Mouse (Mus musculus) lung, postnatal 36 days (tissue): ENCODE data around the gene Prom1.

ENCODE experiments used
- DNase-seq: peaks from one replicate; pipeline ENCODE4 v3.0.0; 2022; ENCODE audit warnings: mixed read lengths

Prom1 gene

DNA sequence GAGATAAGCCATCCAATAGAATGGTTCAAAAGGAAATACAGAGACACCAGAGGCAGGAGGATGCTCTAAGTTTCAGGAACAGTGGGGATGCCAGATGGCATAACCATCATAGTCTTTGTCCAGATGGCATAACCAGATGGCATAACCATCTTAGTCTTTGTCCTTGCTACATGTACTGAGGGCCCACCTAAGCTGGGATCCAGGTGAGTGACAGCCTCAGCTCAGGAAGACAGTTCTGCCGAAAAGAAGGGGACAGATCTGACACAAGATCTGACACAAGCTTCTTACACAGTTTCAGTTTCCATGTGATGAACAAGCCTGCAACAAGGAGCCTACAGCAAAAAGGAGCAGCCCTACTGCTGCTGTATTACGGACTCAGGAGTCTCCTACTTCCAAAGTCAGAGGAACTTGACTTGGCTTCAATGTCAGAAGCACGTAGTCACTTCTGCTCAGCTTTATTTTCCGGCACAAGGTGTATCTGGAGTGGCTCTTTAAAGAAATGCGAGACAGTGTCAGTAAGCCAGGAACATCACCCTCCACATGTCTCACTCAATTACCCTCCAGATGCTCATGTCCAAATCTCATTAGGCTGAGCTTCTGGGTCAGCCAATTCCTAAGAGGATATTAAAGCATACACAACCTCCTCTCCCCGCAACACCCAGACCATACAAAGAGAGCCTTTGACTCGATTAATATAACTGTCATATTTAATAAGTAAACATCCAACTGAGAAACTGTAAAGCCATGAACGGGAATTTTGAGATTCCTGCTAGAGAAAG, 21.4 kb downstream of the Prom1 start:
- no peak for DNase-seq

- DNase-seq = no peak
These were observed 26.4 kb downstream of the Prom1 start for GRCm38 (mm10) chr5:44075432-44075831.

- DNase-seq = no peak
These were observed 28.2 kb downstream of the Prom1 start for GRCm38 (mm10) chr5:44073634-44074033.

GRCm38 (mm10) chr5:44070529-44071133, 31.2 kb downstream of the Prom1 start:
- DNase-seq = no peak

GRCm38 (mm10) chr5:44058258-44058657, 43.6 kb downstream of the Prom1 start:
- no peak for DNase-seq

DNA sequence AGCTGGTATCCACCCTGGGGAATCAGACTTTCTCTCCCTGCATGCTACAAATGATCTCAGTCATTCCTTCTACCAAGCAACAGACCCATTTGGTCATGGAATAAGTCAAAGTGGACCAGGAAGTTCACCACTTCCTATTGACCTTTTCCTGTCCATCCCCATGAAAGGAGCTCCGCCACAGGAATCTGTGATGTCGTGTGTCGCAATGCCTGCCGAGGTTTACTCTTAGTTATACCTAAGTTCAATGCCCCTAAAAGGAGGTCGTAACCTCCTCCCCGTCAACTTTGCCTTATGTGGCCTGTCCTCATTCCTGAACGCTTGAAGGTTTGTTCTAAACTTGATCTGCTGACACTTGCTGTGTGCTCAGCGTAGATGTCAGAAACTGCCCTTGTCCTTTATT, 51.6 kb downstream of the Prom1 start:
- no peak for DNase-seq

GRCm38 (mm10) chr5:44049395-44049976, 52.3 kb downstream of the Prom1 start:
- DNase-seq = no peak

DNA sequence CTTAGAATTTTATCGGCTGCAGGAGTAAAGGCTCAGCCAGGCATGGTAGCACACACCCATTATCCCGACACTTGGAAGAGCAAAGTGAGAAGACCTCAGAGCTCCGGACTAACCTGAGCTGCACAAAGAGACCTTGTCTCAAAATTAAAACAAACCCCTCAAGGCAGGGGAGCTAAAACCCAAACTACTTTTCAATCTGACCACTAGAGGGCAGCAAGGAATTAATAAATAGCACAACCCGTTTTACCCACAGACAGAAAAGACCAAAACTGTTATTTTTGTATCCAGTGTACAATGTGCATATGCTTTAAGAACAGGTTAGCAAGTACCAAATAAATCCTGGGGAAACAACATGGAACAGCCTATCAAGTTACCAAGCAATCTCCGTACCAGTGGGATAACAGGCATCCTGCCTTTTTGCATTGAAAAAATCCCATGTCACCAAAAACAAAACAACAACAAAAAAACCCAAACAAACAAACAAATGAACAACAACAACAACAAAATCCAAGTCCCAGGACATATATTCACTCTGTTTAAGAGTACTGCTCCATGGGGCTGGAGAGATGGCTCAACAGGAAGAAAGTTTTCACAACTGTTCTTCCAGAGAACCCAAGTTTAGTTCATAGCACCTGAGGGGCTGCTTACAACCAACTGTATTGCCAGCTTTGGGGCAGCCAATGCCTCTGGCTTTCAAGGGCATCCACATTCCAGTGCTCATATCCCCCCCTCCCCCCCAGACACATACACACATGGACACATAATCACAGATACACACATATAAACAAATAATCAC, 53.1 kb downstream of the Prom1 start:
- peak; percentile 56 for DNase-seq

DNA sequence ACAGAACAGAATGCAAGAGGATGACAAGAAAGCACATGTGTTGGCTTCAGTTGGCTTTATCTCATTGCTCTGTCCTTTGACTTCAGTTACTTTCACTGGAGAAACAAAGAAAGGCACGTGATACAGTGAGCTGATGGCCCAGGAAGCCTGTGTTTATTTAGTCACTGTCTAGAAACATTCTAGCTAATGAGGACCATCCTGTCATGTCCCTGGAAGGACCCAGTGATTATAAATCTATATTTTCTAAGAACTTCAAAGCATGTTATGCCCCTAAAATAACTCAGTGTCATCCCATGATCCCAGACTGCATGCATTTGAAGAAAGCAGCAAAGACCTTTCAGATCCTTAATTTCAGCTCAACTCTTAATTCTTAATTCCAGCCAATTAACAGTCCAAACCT, 60.1 kb downstream of the Prom1 start:
- no peak for DNase-seq

GRCm38 (mm10) chr5:44041056-44041455, 60.8 kb downstream of the Prom1 start:
- DNase-seq = no peak

DNA sequence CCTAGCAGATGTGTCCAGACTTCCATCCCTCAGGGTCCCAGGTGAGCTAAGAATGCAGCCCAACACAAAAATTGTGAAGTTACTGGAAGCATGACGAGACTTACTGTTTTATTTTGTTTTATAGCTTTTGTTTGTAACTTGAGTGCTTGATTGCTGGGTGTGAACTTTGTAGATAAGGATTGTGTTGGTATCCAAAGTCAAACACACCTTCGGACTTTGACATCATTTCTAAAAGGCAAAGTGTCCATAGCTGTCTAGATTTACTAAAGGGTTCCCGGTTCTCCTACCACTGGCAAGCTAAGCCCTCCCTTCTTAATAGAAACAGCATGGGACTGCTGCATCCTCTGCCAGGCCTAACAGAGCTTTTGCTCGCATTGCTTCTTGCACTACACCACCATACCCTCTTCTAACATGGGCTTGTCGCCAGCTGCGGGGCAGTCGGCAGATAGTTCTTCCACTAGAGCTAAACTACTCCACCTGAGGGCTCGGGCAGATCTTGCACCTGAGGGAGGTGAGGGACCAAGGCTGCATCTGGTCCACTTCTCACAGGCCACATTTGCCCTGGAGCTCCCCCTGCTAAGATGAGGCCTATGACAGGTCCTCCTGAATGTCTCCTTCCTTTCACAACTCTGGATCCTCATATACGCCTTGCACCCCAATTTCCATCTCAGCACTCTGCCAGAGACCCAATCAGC, 103.4 kb downstream of the Prom1 start:
- DNase-seq = no peak

DNA sequence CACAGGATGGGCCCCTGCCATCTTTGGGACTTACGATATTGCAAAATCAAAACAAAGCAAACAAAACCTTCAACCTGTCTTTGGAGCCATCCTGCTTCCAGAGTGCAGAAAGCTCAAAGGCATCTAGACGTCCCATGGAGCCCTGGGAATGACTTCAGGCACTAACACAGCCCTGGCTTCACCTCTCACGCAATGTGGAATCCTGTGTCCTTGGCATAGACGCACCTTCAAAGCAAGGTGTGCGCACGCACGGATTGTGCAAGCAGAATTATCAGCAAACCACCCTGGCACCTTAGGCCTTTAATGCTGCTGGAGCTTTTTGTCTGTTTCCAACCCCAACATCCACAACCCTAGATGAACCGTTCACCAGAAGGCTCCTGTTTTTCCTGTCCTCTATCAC, 104.2 kb downstream of the Prom1 start:
- no peak for DNase-seq

DNA sequence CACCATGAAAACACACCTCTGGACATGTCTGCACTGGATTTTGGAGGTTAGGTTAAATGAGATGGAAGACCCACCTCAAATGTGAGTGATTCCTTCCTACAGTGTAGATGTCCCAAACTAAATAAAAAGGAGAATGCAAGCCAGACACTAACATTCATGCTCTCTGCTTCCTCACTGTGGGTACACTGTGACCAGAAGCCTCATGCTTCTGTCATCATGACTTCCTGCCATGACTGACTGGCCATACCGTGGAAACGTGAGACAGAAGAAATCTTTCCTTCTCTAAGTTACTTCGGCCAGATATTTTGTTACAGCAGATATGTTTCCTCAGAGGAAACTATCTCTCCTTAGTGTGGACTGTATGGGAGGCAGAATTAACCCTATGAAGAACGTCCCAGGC, 105.7 kb downstream of the Prom1 start:
- no peak for DNase-seq

GRCm38 (mm10) chr5:43994981-43995380, 106.9 kb downstream of the Prom1 start:
- DNase-seq = no peak

GRCm38 (mm10) chr5:43990316-43990715, 111.5 kb downstream of the Prom1 start:
- DNase-seq = peak; percentile 86

DNA sequence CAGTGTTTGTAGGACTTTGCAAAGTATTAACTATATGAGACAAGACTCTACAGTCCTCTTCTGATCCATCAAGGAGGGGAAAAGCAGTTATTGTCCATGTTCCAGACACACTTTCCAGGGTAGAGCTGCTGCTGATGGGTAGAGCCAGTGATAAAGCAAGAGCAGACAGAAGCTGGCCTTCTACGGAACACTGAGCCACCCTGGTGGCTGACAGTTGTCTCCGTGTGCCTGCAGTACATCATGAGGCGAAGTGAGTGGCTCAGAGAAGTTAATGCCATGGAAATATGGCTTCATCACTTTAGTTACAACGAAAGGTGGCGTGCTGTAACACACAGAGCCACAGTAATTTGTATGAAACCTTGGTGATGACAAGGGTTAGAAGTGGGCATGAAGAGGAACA, 112.8 kb downstream of the Prom1 start:
- no peak for DNase-seq

- no peak for DNase-seq
These were observed 115.6 kb downstream of the Prom1 start for GRCm38 (mm10) chr5:43986212-43986611.

DNA sequence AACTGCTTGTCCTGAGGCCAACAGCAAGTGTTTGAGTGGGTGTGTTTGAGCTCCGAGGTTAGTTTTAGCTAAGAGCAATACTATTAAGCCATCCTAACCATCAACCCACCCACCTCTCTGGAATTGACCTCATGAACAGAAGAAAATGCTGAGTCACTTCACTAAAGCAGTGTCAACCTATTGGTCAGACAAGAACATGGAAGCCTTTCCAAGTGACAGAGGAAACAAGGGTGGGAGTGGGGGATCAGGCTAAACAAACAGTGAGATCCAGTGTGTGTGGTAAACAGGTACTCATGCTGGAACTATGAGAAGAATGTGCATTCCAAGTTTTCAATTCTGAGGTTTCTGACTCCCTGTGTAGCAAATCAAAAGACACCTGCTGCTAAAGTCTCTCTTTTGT, 118.9 kb downstream of the Prom1 start:
- DNase-seq = peak; percentile 40

DNA sequence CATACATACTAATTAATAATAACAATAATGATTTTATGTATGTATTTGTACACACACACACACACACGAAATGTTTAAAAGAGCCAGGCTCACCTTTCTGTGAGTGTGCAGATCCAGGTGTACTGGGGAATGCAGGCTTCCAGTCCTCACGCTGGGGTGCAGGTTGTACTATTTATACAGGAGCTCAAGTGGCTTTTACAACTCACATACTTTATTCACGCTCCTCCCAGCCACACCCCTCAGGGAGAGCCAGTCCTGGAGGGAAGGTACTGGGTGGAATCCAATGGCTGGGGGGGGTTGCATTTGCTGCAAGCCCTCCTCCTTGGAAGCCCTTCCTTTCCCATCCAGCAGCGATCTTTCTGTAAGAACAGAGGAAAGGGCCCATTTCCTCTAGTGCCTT, 120.2 kb downstream of the Prom1 start, which contains the start of gene Fgfbp1:
Fgfbp1 (minus strand) TSS at position 160 of the 400 bp plus-strand sequence.
- DNase-seq = peak; percentile 88

DNA sequence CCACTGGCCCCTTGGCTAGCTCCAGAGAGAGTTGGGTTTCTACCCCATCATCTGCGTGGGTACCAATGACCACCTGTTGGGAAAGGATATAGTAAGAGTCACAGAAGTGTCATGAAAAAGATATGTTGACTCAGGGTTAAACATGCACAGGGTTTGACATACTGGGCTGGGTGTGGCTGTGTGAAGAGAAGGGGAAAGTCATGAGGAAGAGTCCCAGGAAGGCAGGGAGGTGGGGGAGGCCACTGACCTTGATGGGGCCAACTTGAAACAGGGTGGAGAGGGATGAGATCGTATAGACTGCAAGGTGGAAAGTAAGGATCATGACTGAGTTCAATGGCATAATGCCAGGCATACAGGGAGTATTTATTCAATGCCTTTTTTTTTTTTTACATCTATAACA, 121.4 kb downstream of the Prom1 start:
- no peak for DNase-seq

DNA sequence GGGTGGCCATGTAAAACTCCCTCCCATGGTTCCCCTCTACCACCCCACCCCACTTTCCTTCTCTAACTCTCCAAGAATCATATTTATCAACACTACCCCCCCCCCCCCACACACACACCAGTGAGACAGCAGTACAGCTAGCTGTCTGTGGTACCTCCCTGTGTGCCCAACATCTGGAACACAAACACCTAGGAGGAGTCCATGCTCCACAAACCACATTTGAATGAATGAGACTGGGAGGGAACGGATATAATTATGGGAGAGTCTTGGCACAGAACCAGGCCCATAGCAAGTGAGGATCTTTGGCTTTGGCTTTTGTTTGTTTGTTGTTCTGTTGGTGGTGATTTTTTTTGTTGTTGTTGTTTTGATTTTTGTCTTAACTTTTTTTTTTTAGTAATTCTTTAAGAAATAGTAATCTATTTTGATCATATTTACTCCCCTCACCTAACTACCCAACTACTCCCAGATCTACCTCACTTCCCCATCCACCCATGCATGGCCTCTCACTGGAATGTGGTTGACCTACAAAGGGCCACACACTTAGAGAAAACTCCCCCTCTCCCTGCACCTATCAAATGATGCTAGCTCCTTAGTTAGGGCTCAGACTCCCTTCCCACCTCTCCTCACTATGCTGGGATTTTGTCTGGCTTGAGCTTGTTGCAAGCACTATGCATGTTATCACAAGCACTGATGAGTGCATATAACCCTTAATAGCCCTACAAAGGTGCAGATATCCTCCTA, 124.8 kb downstream of the Prom1 start:
- no peak for DNase-seq

- DNase-seq = no peak
These were observed 127.7 kb downstream of the Prom1 start for GRCm38 (mm10) chr5:43974166-43974565.
